Mouse (Mus musculus) gastrocnemius, adult 18-20 months (tissue): ENCODE data around the gene Gm17087. TPM values are rescaled to one million over a fixed set of nuclear protein-coding genes. Genes with fewer than 3 reads are reported as not detected.

Source experiments
- DNase-seq: peaks from one replicate; pipeline ENCODE4 v3.0.0; 2021; ENCODE audit warnings: low spot score
- long read RNA-seq, 2 experiments: library from polyadenylated mRNA; stranded (forward); transcript quantifications; one replicate each; pipeline ENCODE4 v2.0.0; 2021
- total RNA-seq, 2 experiments: library from RNA; stranded (reverse); gene quantifications; 2 replicates each; pipeline ENCODE4 v1.2.3; 2021

Gm17087 gene
- total RNA-seq, result not detected
- long read RNA-seq, experiment 1, result 0 reads
- long read RNA-seq, experiment 2, result 0 reads

DNA sequence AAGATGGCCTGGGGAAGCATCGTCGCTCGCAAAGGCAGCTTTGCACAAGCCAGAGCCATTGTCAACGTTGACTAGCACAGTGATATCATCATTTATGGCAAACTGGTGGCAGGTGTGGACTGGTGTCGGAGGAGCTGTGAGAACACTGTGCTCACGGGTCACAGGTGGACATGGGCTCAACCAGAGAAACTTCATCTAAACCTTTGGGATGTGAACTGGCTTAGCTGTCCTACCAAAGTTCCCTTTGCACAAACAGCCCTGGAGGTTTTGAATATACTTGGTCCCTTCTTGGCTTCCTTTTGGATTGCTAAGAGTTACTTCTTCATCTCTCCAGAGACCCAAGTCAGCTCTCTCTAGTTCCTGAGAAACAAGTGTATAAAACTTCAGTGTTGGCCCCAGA is at the start of gene Gm17087:
Gene Gm17087 (minus strand): TSS at position 101 of the 400 bp plus-strand sequence.
- no peak for DNase-seq

GRCm38 (mm10) chr17:8613882-8614551 is 47.3 kb upstream of the Gm17087 start:
- DNase-seq, result peak; percentile 76

GRCm38 (mm10) chr17:8611916-8612315 is 45.2 kb upstream of the Gm17087 start:
- no peak for DNase-seq

- DNase-seq, result no peak
Measured at GRCm38 (mm10) chr17:8606695-8607094, 39.9 kb upstream of the Gm17087 start.

- no peak for DNase-seq
Measured at GRCm38 (mm10) chr17:8605921-8606320, 39.2 kb upstream of the Gm17087 start.

GRCm38 (mm10) chr17:8602976-8603375 is 36.2 kb upstream of the Gm17087 start:
- no peak for DNase-seq

DNA sequence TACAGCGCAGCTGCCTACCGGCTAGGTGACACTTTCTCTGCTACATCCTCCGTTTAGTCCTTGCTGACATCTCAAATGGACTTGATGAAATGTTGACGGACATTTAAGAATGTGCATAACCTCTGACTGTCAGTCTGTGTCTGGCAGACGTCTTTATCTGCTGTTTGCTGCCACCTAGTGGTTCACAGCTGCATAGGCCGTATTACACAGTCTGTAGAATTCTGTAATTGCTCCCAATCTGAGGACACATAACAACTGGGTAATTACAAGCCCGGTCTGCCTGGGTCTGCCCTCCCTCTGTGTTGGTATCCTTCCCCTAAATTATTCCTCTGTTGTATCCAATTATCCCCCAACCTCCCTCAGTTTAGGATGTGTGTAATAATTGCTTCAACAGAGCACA is 31.0 kb upstream of the Gm17087 start:
- DNase-seq, result peak; percentile 64

GRCm38 (mm10) chr17:8592427-8593277 is 25.9 kb upstream of the Gm17087 start:
- DNase-seq, result peak; percentile 69

GRCm38 (mm10) chr17:8581579-8581978 is 14.8 kb upstream of the Gm17087 start:
- no peak for DNase-seq

GRCm38 (mm10) chr17:8580360-8580759 is 13.6 kb upstream of the Gm17087 start:
- no peak for DNase-seq

- DNase-seq, result no peak
Measured at GRCm38 (mm10) chr17:8573542-8574260, 7.0 kb upstream of the Gm17087 start.

DNA sequence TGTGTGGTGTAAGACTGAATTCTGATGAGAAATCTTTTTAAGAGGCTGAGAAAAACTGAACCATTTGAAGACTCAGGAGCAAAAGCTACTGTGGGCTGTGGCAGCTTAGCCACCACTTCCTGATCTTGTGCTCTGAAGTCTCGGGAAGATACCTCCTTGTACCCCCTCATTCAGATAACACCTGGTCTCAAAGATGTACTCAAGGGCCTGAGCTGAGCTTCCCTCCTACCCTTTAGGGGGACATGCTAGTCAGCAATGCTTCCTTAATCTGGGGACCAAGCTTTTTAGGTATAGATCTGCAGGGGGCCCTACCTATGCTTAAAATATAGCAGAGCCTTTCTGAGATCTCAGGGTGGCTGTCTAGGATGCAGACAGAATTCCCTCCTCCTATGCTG is 3.9 kb downstream of the Gm17087 start:
- no peak for DNase-seq

- DNase-seq, result no peak
Measured at GRCm38 (mm10) chr17:8562101-8562885, 4.5 kb downstream of the Gm17087 start.

GRCm38 (mm10) chr17:8557926-8558325 is 8.8 kb downstream of the Gm17087 start:
- no peak for DNase-seq

- DNase-seq, result no peak
Measured at GRCm38 (mm10) chr17:8556223-8556622, 10.5 kb downstream of the Gm17087 start.

- DNase-seq, result no peak
Measured at GRCm38 (mm10) chr17:8555785-8556184, 11.0 kb downstream of the Gm17087 start.

- no peak for DNase-seq
Measured at GRCm38 (mm10) chr17:8554219-8554618, 12.5 kb downstream of the Gm17087 start.

GRCm38 (mm10) chr17:8553601-8554000 is 13.1 kb downstream of the Gm17087 start:
- no peak for DNase-seq

DNA sequence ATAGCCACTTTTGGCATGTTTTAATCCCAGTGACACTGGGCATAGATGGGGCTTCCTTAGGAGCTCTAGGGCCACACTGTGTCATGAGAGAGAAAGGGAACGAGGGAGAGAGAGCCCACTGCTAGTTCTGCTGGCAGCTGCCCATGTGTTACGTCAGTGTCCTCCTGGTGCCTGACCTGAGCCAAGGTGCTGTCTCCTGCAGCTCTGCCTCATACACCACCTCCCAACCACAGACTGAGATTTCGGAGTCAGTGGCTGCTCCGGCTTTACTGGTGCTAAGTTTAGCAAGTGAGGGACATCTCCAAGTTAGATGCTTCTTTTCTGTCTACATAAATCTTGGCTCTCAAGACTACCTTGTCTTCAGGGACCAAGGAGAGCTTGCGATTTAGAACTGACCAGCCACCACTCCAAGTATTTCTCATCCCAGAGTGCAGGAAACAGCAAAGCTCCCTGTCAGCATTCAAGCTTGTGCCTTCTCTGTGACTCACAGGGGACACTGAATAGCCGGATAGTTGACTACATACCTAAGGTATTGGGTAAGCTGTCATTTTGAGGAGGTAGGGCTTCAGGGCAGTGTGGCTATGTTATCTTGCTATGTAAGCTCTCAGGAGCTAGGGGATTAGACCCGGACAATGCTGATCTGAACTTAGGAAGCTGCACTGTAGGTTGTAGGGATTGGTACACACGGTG is 14.3 kb downstream of the Gm17087 start:
- DNase-seq, result peak; percentile 8

DNA sequence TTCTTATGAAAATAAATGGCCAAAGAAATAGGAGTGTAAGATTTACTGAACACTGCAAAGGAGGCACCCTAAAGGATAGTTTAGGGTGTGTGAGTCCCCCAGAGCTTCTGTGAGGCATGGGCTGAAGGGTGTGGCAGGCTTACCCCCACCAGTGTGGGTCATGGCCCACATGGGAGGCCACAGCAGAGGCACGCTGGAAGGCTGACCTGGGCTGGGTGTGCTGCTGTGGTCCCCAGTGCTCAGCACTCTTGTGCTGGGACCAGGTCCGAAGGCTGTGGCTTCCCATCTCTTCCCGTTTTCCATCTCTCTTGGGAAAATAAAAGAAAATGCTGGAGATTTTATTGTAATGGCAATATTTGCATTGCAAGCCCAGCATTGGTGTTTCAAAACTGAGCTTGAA is 15.1 kb downstream of the Gm17087 start:
- no peak for DNase-seq

GRCm38 (mm10) chr17:8548733-8549132 is 18.0 kb downstream of the Gm17087 start:
- no peak for DNase-seq
